Mouse (Mus musculus) left cerebral cortex, adult 8-10 months (tissue): Measurements from ENCODE around the gene Ncoa3. TPM values are rescaled to one million over a fixed set of nuclear protein-coding genes. Genes with fewer than 3 reads are reported as not detected.

Experiments
- total RNA-seq, 4 experiments: library from RNA; stranded (reverse); gene quantifications; 2 replicates each; pipeline ENCODE4 v1.2.4; 2022

The Ncoa3 gene
- total RNA-seq, 4 experiments from 2014 or later = 33.3 to 35.9 (median 34.5) TPM

Other genes starting within 250 kb of the Ncoa3 start
- 100 to 1,000 TPM; 105 to 132 (median 130) TPM for gene Zmynd8, start 93.6 kb upstream of the Ncoa3 start, total RNA-seq
- gene Sulf2, start 163.0 kb downstream of the Ncoa3 start, total RNA-seq = 10 to 100 TPM; 87.4 to 91.5 (median 88.6) TPM